Mouse (Mus musculus): ENCODE measurements around the gene Prrt3. TPM values are rescaled to one million over a fixed set of nuclear protein-coding genes. Genes with fewer than 3 reads are reported as not detected.

The Prrt3 gene
- total and polyA plus RNA-seq, 2 experiments from 2014 or later: 18.4 to 39.3 TPM

DNA sequence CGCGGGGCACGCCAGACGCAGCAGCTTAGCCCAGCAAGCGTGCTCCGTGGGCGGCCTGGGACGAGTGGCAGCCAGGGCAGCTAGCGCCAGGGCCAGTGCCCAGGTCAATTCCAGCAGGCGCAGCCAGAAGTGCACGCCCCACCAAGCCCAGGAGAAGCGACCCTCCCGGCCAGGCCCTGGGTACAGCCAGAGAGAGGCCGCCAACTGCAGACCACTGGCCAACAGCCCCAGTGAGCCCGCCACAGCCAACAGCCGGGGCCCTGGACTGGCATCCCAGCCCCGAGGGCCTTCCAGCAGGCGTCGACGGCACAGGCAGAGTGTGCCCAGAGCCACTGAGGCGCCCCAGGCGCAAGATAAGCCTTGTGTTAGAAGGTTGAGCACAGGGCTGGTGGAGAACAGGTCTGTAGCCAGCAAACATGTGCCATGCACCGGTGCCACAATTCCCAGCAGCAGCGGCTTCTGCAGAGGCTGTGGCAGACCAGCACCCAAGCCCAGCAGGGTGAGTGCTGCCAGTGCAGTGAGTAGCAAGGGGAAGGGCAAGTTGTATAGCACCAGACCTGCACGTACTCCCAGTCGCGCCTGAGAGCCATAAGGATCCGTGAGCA lies 6.6 kb downstream of the Prrt3 start:
- ATAC-seq (ENCODE audit: low FRiP score) (peak; percentile 5; the same call in 1 of the 2 replicates), DNase-seq (ENCODE audit: low spot score) (no peak)
- peaks cover 24% of the 10 kb centered on the region for H3K36me3 ChIP-seq (ENCODE audit: insufficient read depth, low read length)
- H3K4me3 ChIP-seq (ENCODE audit: low read depth, low read length): peak overlapping the region; percentile 32; the same call in 1 of the 2 replicates
- peak overlapping the region; percentile 44 for H3K4me2 ChIP-seq (ENCODE audit: low read depth, low read length, poor library complexity, severe bottlenecking)
- TF ChIP-seq CTCF (IDR thresholded peaks at IDR 0.05): no peak
- H3K9me3 ChIP-seq (ENCODE audit: low read length): no peaks in the 10 kb centered on the region
- 55% methylated on average over 28 of the region's 28 CpGs for WGBS
- H3K27ac ChIP-seq (ENCODE audit: low read depth, low read length): no peak overlapping the region
- 0 out of 2 replicates have a peak overlapping the region, but pooled peaks have one; percentile 8 for H3K9ac ChIP-seq (replicated peaks; ENCODE audit: low read length, poor library complexity, severe bottlenecking)
- H3K4me1 ChIP-seq (ENCODE audit: insufficient read depth, low read length): no peaks in the 10 kb centered on the region
- H3K27me3 ChIP-seq (ENCODE audit: insufficient read depth, low read length): no peaks in the 10 kb centered on the region

DNA sequence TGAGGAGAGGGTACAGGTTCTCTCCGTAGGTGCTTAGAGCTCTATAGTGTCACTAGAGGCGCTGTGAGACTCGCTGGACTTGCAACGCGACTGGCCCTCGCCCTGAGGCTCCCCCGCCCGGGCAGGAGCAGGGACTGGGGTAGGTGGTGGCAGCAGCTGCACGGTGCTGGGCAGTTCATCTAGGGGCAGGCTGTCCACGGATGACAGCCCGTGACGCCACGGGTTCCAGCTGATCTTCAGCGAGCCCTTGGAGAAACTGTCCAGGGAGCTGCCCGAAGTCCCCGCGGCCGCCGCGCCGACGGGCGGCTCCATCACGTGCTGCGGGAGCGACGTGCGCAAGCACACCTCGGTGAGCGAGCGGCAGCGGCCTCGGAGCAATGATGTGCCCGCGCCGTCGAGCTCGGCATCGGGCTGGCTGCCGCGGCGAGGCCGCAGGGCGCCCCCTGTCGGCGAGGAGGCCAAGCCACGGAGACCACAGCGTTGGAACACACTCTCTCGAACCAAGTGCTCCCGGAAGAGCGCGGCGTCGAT lies 7.4 kb downstream of the Prrt3 start:
- H3K4me1 ChIP-seq (ENCODE audit: insufficient read depth, low read length): no peaks in the 10 kb centered on the region
- peak; percentile 81 for DNase-seq (ENCODE audit: low spot score)
- H3K27ac ChIP-seq (ENCODE audit: low read depth, low read length): peak overlapping the region; percentile 67
- peaks cover 33% of the 10 kb centered on the region for H3K36me3 ChIP-seq (ENCODE audit: insufficient read depth, low read length)
- ATAC-seq (ENCODE audit: low FRiP score): peak; percentile 83
- peak overlapping the region; percentile 44 for H3K4me2 ChIP-seq (ENCODE audit: low read depth, low read length, poor library complexity, severe bottlenecking)
- peak overlapping the region; percentile 39; the same call in 1 of the 2 replicates for H3K9ac ChIP-seq (replicated peaks; ENCODE audit: low read length, poor library complexity, severe bottlenecking)
- H3K27me3 ChIP-seq (ENCODE audit: insufficient read depth, low read length): no peaks in the 10 kb centered on the region
- peak; percentile 72 for TF ChIP-seq CTCF (IDR thresholded peaks at IDR 0.05)
- peak overlapping the region; percentile 32 for H3K4me3 ChIP-seq (ENCODE audit: low read depth, low read length)
- 2% methylated on average over 53 of the region's 54 CpGs for WGBS
- no peaks in the 10 kb centered on the region for H3K9me3 ChIP-seq (ENCODE audit: low read length)

DNA sequence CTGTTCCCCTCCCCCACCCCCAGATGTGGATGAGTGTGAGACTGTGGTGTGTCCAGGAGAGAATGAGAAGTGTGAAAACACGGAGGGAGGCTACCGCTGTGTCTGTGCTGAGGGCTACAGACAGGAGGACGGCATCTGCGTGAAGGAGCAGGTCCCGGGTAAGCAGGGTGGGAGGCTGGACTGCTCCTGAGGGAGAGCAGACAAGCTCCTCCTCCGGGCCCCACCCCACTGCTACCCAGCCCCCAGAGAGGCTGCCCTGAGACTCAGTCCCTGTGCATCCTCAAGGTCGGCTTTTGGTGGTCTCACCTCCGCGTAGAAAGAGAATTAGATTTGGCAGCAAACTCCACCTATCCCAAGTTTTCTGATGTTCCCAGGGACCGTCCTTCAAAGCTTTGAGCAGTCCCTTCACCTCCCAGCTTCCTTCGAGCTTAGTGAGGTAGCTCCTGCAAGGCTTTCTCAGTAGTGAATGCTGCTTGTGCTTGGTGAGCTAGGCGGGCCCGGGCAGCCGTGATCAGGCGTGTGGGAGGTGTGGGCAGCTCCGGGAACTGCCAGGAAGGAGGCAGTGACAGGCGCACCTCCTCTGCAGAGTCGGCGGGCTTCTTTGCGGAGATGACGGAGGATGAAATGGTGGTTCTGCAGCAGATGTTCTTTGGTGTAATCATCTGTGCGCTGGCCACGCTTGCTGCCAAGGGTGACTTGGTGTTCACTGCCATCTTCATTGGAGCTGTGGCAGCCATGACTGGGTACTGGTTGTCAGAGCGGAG lies 9.4 kb downstream of the Prrt3 start:
- Histone ChIP-seq H3K4me1 (ENCODE audit: insufficient read depth, low read length) (no peaks in the 10 kb centered on the region), H3K27ac (ENCODE audit: low read depth, low read length) (no peak overlapping the region), H3K9me3 (ENCODE audit: low read length) (no peaks in the 10 kb centered on the region), H3K27me3 (ENCODE audit: insufficient read depth, low read length) (no peaks in the 10 kb centered on the region), H3K4me3 (ENCODE audit: low read depth, low read length) (no peak overlapping the region), H3K4me2 (ENCODE audit: low read depth, low read length, poor library complexity, severe bottlenecking) (no peak overlapping the region), H3K36me3 (ENCODE audit: insufficient read depth, low read length) (peaks cover 43% of the 10 kb centered on the region), H3K9ac (replicated peaks; ENCODE audit: low read length, poor library complexity, severe bottlenecking) (no peak overlapping the region)
- WGBS: 78% methylated on average over 24 of the region's 24 CpGs
- ATAC-seq (ENCODE audit: low FRiP score): no peak
- TF ChIP-seq CTCF (IDR thresholded peaks at IDR 0.05): no peak
- no peak for DNase-seq (ENCODE audit: low spot score)

DNA sequence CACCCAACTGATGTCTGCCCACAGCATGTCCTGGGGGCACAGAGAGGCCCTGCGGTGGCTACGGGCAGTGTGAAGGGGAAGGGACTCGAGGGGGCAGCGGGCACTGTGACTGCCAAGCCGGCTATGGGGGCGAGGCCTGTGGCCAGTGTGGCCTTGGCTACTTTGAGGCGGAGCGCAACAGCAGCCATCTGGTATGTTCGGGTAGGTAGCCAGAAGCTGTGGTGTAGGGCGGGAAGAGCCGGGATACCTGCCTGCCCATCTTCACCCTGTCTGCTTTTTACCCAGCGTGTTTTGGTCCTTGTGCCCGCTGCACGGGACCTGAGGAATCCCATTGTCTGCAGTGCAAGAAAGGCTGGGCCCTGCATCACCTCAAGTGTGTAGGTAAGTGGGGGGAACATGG lies 12.3 kb downstream of the Prrt3 start:
- peaks cover 36% of the 10 kb centered on the region for H3K36me3 ChIP-seq (ENCODE audit: insufficient read depth, low read length)
- 96% methylated on average over 14 of the region's 14 CpGs for WGBS
- no peak for ATAC-seq (ENCODE audit: low FRiP score)

DNA sequence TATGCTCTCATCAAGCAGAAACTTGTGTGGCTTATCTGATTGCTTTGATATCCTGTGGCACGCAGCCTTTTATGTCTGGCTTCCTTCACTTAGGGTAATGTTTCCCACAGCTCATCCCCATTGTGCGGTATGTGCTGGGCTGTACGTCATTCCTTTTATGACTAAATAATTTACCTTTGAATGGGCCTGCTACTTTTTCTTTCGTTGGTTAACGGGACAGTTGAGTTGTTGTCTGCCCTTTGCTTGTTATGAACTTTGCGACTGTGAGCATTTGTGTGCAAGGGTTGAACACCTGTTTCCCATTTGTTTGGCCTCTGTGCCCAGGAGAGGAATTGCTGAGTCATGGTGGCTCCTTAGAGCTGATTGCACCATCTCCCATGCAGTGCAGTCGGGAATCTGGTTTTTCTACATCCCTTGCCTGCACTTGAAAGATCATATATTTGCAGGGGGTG lies 14.6 kb downstream of the Prrt3 start:
- Histone ChIP-seq H3K9me3 (ENCODE audit: low read length) (no peaks in the 10 kb centered on the region), H3K36me3 (ENCODE audit: insufficient read depth, low read length) (peaks cover 35% of the 10 kb centered on the region), H3K4me2 (ENCODE audit: low read depth, low read length, poor library complexity, severe bottlenecking) (no peak overlapping the region), H3K4me3 (ENCODE audit: low read depth, low read length) (no peak overlapping the region), H3K9ac (replicated peaks; ENCODE audit: low read length, poor library complexity, severe bottlenecking) (no peak overlapping the region), H3K27ac (ENCODE audit: low read depth, low read length) (no peak overlapping the region), H3K27me3 (ENCODE audit: insufficient read depth, low read length) (no peaks in the 10 kb centered on the region), H3K4me1 (ENCODE audit: insufficient read depth, low read length) (peaks cover 10% of the 10 kb centered on the region; the same call in 1 of the 2 replicates)
- no peak for TF ChIP-seq CTCF (IDR thresholded peaks at IDR 0.05)
- 58% methylated on average over 7 of the region's 7 CpGs for WGBS
- DNase-seq (ENCODE audit: low spot score): no peak
- ATAC-seq (ENCODE audit: low FRiP score): no peak

More for the DNA sequence above, 12.3 kb downstream of the Prrt3 start:
- Histone ChIP-seq H3K27ac (ENCODE audit: low read depth, low read length) (no peak overlapping the region), H3K4me3 (ENCODE audit: low read depth, low read length) (no peak overlapping the region), H3K9ac (replicated peaks; ENCODE audit: low read length, poor library complexity, severe bottlenecking) (no peak overlapping the region), H3K4me2 (ENCODE audit: low read depth, low read length, poor library complexity, severe bottlenecking) (no peak overlapping the region), H3K4me1 (ENCODE audit: insufficient read depth, low read length) (peaks cover 5% of the 10 kb centered on the region; the same call in 1 of the 2 replicates), H3K9me3 (ENCODE audit: low read length) (no peaks in the 10 kb centered on the region), H3K27me3 (ENCODE audit: insufficient read depth, low read length) (no peaks in the 10 kb centered on the region)
- no peak for DNase-seq (ENCODE audit: low spot score)
- TF ChIP-seq CTCF (IDR thresholded peaks at IDR 0.05): no peak
